28 mouse cellular contexts compared by ENCODE assay signal in the genomic region with DNA sequence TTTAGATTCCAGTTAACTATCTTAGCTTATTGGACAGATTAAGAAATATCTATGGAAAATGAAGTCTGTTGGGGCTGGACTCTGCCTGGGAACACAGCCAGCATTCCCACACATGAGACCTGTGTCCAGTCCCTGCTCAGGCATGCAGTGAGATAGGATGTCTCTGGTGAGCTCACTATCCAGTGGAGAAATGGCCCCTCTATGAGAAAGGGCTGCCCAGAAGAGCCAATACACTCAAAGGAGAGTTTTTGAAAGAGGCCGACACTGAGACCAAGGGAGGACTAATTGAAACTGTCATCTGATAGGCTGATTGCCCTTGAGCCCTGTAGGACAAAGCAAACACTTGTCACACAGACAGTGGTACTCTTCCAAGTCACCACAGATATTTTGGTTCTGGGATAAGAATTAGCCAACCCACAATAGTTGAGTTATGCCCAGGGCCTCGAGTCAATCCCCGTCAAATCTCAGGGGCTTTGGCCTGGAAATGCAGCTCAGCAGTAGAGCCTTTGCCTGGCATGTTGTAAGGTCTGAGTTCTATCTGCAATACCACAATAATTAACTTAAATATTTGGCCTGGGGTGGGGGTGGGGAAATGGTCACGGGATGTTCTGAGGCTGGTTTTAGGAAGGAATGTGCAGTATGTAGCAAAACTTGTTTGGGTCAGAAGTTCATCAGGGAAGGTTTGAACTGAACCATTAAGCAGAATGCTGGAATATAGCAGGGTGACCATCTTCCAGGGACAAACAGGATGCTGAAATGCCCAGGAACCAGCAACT. TPM values are rescaled to one million over a fixed set of nuclear protein-coding genes. Genes with fewer than 3 reads are reported as not detected.
DNase-seq lines count a peak whose midpoint lies in the region; ATAC-seq and TF ChIP-seq lines count a peak whose summit lies in the region.
"Had no signal": no experiment of that assay in that cellular context is flagged by ENCODE, and none has a peak within 500 bp of the region (broad histone marks: within the 10 kb centered on the region; RNA-seq: fewer than 3 reads in every experiment).

No protein-coding gene starts in this region.

- H3K9me3 ChIP-seq in heart, embryonic 13.5 days: peaks cover 6% of the 10 kb centered on the region; the same call in 1 of the 2 replicates
- no peaks in the 10 kb centered on the region for H3K9me3 ChIP-seq in lung, embryonic 14.5 days (ENCODE audit: low read depth, low read length)
- H3K9me3 ChIP-seq: hindbrain, embryonic 15.5 days had no signal

- H3K4me2 ChIP-seq in heart, embryonic 13.5 days: peak overlapping the region; percentile 48; the same call in 1 of the 2 replicates
- H3K4me2 ChIP-seq in lung, embryonic 14.5 days: no peak overlapping the region
- H3K4me2 ChIP-seq: hindbrain, embryonic 15.5 days had no signal

- no peak for TF ChIP-seq CTCF in lung, embryonic 14.5 days (IDR thresholded peaks at IDR 0.05; ENCODE audit: low read depth)

- H3K4me3 ChIP-seq in heart, embryonic 13.5 days: no peak overlapping the region
- H3K4me3 ChIP-seq in lung, embryonic 14.5 days (ENCODE audit: low read depth, low read length): no peak overlapping the region
- H3K4me3 ChIP-seq: forebrain, embryonic 10.5 days; hindbrain, embryonic 15.5 days; left cerebral cortex, adult 2 months had no signal

- WGBS in heart, embryonic 13.5 days: 45% methylated on average over 4 of the region's 4 CpGs
- 65% methylated on average over 4 of the region's 4 CpGs for WGBS in lung, embryonic 14.5 days

- no peaks in the 10 kb centered on the region for H3K36me3 ChIP-seq in heart, embryonic 13.5 days
- H3K36me3 ChIP-seq in lung, embryonic 14.5 days (ENCODE audit: insufficient read depth): no peaks in the 10 kb centered on the region
- H3K36me3 ChIP-seq: forebrain, embryonic 10.5 days; hindbrain, embryonic 15.5 days had no signal

- no peak for DNase-seq in heart, adult 9 months (ENCODE audit: low spot score in 2 of 2)
- peak; percentile 33 for DNase-seq in lung, embryonic 14.5 days
- DNase-seq in lung, postnatal 25 days (ENCODE audit: low spot score): no peak
- DNase-seq in adipocyte (ENCODE audit: low spot score): peak; percentile 4
- DNase-seq in spleen, adult 12 weeks (ENCODE audit: low spot score): no peak
- DNase-seq in layer of hippocampus, adult 8-10 months (ENCODE audit: low spot score in 2 of 2): no peak
- DNase-seq: cerebellum, adult 11 months; gastrocnemius, postnatal 25 days; kidney, adult 2 months had no signal

- ATAC-seq in heart, embryonic 13.5 days (ENCODE audit: extremely low read depth, insufficient number of reproducible peaks, low FRiP score, low TSS enrichment): no peak
- no peak; the same call in 1 of the 2 replicates for ATAC-seq in lung, embryonic 14.5 days (ENCODE audit: insufficient read depth)

- no peaks in the 10 kb centered on the region for H3K27me3 ChIP-seq in heart, embryonic 13.5 days (replicated peaks)
- H3K27me3 ChIP-seq in lung, embryonic 14.5 days (ENCODE audit: insufficient read depth, low read length): no peaks in the 10 kb centered on the region
- H3K27me3 ChIP-seq: hindbrain, embryonic 15.5 days had no signal

- H3K27ac ChIP-seq in heart, embryonic 13.5 days (replicated peaks): peak overlapping the region; percentile 69
- no peak overlapping the region for H3K27ac ChIP-seq in lung, embryonic 14.5 days (ENCODE audit: low read depth)
- H3K27ac ChIP-seq: hindbrain, embryonic 15.5 days; kidney, postnatal 0 days; left cerebral cortex, adult 2 months; liver, embryonic 14.5 days; macrophage; stomach, postnatal 0 days had no signal

- H3K9ac ChIP-seq in heart, embryonic 13.5 days: no peak overlapping the region
- no peak overlapping the region for H3K9ac ChIP-seq in lung, embryonic 14.5 days
- H3K9ac ChIP-seq: hindbrain, embryonic 15.5 days; liver, embryonic 14.5 days had no signal

- H3K4me1 ChIP-seq in heart, embryonic 13.5 days: peaks cover 29% of the 10 kb centered on the region
- peaks cover 6% of the 10 kb centered on the region; the same call in 1 of the 2 replicates for H3K4me1 ChIP-seq in lung, embryonic 14.5 days (ENCODE audit: insufficient read depth)
- H3K4me1 ChIP-seq: hindbrain, embryonic 15.5 days had no signal

RNA-seq across cellular contexts. Expression of a gene that starts 6.2 kb away (rescaled TPM):
- polyA plus RNA-seq in heart, embryonic 13.5 days (2015; fragmentation: Nextera tagmentation; extraction: Ambion mirVana): 0.36 TPM in 1 of 2 replicates, not detected in the other
- not detected in 2 replicates for polyA plus RNA-seq in lung, embryonic 14.5 days (2014; fragmentation: Nextera tagmentation; extraction: Ambion mirVana)
- under 1 TPM in 2 of 4 experiments, not detected in 2; 0.30 to 0.34 TPM for total RNA-seq in layer of hippocampus, adult 8-10 months (2022)
- total RNA-seq: left cerebral cortex, adult 2 months; MEL had no signal
- polyA plus RNA-seq: forebrain, embryonic 10.5 days; intestine, embryonic 14.5 days; kidney, postnatal 0 days; large intestine, adult 2 months; liver, embryonic 14.5 days; lung, embryonic 16.5 days; macrophage; small intestine, adult 2 months; stomach, postnatal 0 days; urinary bladder, adult 2 months had no signal

RNA-seq across cellular contexts. Expression of a gene that starts 29.7 kb away (rescaled TPM):
- 8.2 and 9.2 TPM in 2 replicates for polyA plus RNA-seq in heart, embryonic 13.5 days (2015; fragmentation: Nextera tagmentation; extraction: Ambion mirVana)
- 8.5 and 9.9 TPM in 2 replicates for polyA plus RNA-seq in lung, embryonic 14.5 days (2014; fragmentation: Nextera tagmentation; extraction: Ambion mirVana)
- 10 to 100 TPM; 70.0 to 85.8 (median 81.0) TPM for total RNA-seq in layer of hippocampus, adult 8-10 months (2022)

RNA-seq across cellular contexts. Expression of a gene that starts 30.4 kb away (rescaled TPM):
- polyA plus RNA-seq in heart, embryonic 13.5 days (2015; fragmentation: Nextera tagmentation; extraction: Ambion mirVana): not detected in 2 replicates
- not detected in 2 replicates for polyA plus RNA-seq in lung, embryonic 14.5 days (2014; fragmentation: Nextera tagmentation; extraction: Ambion mirVana)
- 1 to 10 TPM in 1 of 4 experiments, under 1 TPM in 2, not detected in 1; 0.37 to 1.1 (median 0.67) TPM for total RNA-seq in layer of hippocampus, adult 8-10 months (2022)
- total RNA-seq: left cerebral cortex, adult 2 months; left cerebral cortex, postnatal 36 days; MEL; midbrain, postnatal 0 days had no signal
- polyA plus RNA-seq: embryonic facial prominence, embryonic 11.5 days; forebrain, embryonic 10.5 days; forebrain, embryonic 16.5 days; hindbrain, embryonic 15.5 days; intestine, embryonic 14.5 days; kidney, postnatal 0 days; midbrain, postnatal 0 days; neural tube, embryonic 14.5 days had no signal

Comparison
In these comparisons a context has a peak if more than half of its experiments do, and no peak if none do; other contexts are left out.
1. DNase-seq: peak in lung, embryonic 14.5 days (single experiment) and adipocyte (single experiment); none in heart, adult 9 months (0 of 2), lung, postnatal 25 days (single experiment), spleen, adult 12 weeks (single experiment) and layer of hippocampus, adult 8-10 months (0 of 2).